Mouse (Mus musculus): ENCODE results near the gene Hdac9. TPM values are rescaled to one million over a fixed set of nuclear protein-coding genes. Genes with fewer than 3 reads are reported as not detected.

Hdac9 gene
- total and polyA plus RNA-seq, 3 experiments, result 0.03 to 0.19 TPM; not detected in 1

GRCm38 (mm10) chr12:34787380-34787779, 129.5 kb downstream of the Hdac9 start:
- H3K4me1 ChIP-seq (ENCODE audit: control insufficient read depth in 1 of 2, insufficient read depth in 2 of 2, low read length in 2 of 2), result no peaks in the 10 kb centered on the region
- H3K27ac ChIP-seq (ENCODE audit: control insufficient read depth, low read depth, low read length), result no peak overlapping the region
- no peaks in the 10 kb centered on the region for H3K79me2 ChIP-seq (ENCODE audit: control insufficient read depth, insufficient read depth, low read length, poor library complexity)
- H3K4me3 ChIP-seq (ENCODE audit: control insufficient read depth in 1 of 2, insufficient read depth in 1 of 2, low read depth in 2 of 2, low read length in 2 of 2), result no peak overlapping the region
- H3K9me3 ChIP-seq (replicated peaks; ENCODE audit: insufficient read depth, low read length), result no peaks in the 10 kb centered on the region
- no peak for TF ChIP-seq ZNF384 (IDR thresholded peaks at IDR 0.05; ENCODE audit: low read depth, low read length)
- TF ChIP-seq E2F4 (IDR thresholded peaks at IDR 0.05; ENCODE audit: borderline replicate concordance, low read depth, low read length), result no peak
- no peak for TF ChIP-seq POLR2A (IDR thresholded peaks at IDR 0.05; ENCODE audit: control insufficient read depth in 1 of 2, insufficient read depth in 1 of 2, low read depth in 1 of 2, low read length in 2 of 2, poor library complexity in 1 of 2)
- TF ChIP-seq ELF1 (IDR thresholded peaks at IDR 0.05; ENCODE audit: low read depth, low read length), result no peak
- TF ChIP-seq TCF12 (IDR thresholded peaks at IDR 0.05; ENCODE audit: low read depth, low read length), result no peak
- TF ChIP-seq MEF2A (IDR thresholded peaks at IDR 0.05; ENCODE audit: extremely low read depth, insufficient replicate concordance, low read depth, low read length, poor library complexity, severe bottlenecking), result no peak
- TF ChIP-seq MXI1 (IDR thresholded peaks at IDR 0.05; ENCODE audit: low read depth, low read length), result no peak
- TF ChIP-seq MYB (IDR thresholded peaks at IDR 0.05; ENCODE audit: low read depth, low read length), result no peak
- TF ChIP-seq EP300 (IDR thresholded peaks at IDR 0.05; ENCODE audit: low read depth in 1 of 2, low read length in 2 of 2), result no peak
- TF ChIP-seq BHLHE40 (IDR thresholded peaks at IDR 0.05; ENCODE audit: borderline replicate concordance, low read depth, low read length), result no peak
- TF ChIP-seq SIN3A (IDR thresholded peaks at IDR 0.05; ENCODE audit: low read length), result no peak
- TF ChIP-seq MAX (IDR thresholded peaks at IDR 0.05; ENCODE audit: low read length), result no peak
- peaks cover 0 to 3% of the 10 kb centered on the region in 2 experiments; a peak in 1 of 4 replicates for H3K27me3 ChIP-seq (ENCODE audit: control insufficient read depth in 1 of 2, insufficient read depth in 2 of 2, low read length in 2 of 2)
- no peak overlapping the region for H3K9ac ChIP-seq (ENCODE audit: control insufficient read depth, low read depth, low read length, poor library complexity, severe bottlenecking)
- no peak for DNase-seq (ENCODE audit: low read depth, low spot score)
- no peaks in the 10 kb centered on the region for H3K36me3 ChIP-seq (ENCODE audit: control insufficient read depth in 1 of 2, insufficient read depth in 2 of 2, low read length in 2 of 2)

DNA sequence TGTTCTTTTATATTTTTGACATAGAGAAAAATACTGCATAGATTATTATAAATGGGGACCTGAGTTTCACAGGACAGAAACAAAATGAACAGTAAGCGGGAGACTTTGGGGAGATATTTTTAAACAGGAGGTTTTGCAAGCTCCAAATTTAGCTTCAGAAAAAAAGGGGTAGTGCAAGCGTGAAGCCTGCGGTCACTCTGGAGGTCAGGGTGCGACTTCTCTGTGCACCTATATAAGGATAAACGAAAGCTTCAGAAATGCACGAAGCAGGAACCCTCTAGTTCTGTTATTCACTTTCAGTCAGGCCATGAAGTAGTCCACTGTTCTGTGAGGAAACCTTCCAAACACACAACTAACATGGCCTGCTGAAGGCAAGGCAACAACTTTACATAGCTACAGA, 133.3 kb downstream of the Hdac9 start:
- no peak for DNase-seq (ENCODE audit: low read depth, low spot score)
- H3K4me1 ChIP-seq (ENCODE audit: control insufficient read depth in 1 of 2, insufficient read depth in 2 of 2, low read length in 2 of 2), result no peaks in the 10 kb centered on the region
- H3K9ac ChIP-seq (ENCODE audit: control insufficient read depth, low read depth, low read length, poor library complexity, severe bottlenecking), result no peak overlapping the region
- H3K79me2 ChIP-seq (ENCODE audit: control insufficient read depth, insufficient read depth, low read length, poor library complexity), result no peaks in the 10 kb centered on the region
- no peak overlapping the region for H3K4me3 ChIP-seq (ENCODE audit: control insufficient read depth in 1 of 2, insufficient read depth in 1 of 2, low read depth in 2 of 2, low read length in 2 of 2)
- TF ChIP-seq CTCF (IDR thresholded peaks at IDR 0.05 in 2 of 3, conservative IDR thresholded peaks at IDR 0.05 in 1 of 3; ENCODE audit: control insufficient read depth in 1 of 3, insufficient read depth in 1 of 3, low read depth in 2 of 3, low read length in 3 of 3, poor library complexity in 1 of 3, severe bottlenecking in 1 of 3) (no peak), NRF1 (IDR thresholded peaks at IDR 0.05; ENCODE audit: insufficient read depth, low read depth, low read length, poor library complexity, severe bottlenecking) (no peak), MEF2A (IDR thresholded peaks at IDR 0.05; ENCODE audit: extremely low read depth, insufficient replicate concordance, low read depth, low read length, poor library complexity, severe bottlenecking) (no peak), CHD1 (IDR thresholded peaks at IDR 0.05; ENCODE audit: low read depth, low read length) (no peak), NELFE (IDR thresholded peaks at IDR 0.05; ENCODE audit: low read depth, low read length) (no peak), UBTF (IDR thresholded peaks at IDR 0.05; ENCODE audit: borderline replicate concordance, insufficient read depth, low read depth, low read length) (no peak)
- no peaks in the 10 kb centered on the region for H3K9me3 ChIP-seq (replicated peaks; ENCODE audit: insufficient read depth, low read length)
- H3K36me3 ChIP-seq (ENCODE audit: control insufficient read depth in 1 of 2, insufficient read depth in 2 of 2, low read length in 2 of 2), result no peaks in the 10 kb centered on the region
- H3K27ac ChIP-seq (ENCODE audit: control insufficient read depth, low read depth, low read length), result no peak overlapping the region
- H3K27me3 ChIP-seq (ENCODE audit: control insufficient read depth in 1 of 2, insufficient read depth in 2 of 2, low read length in 2 of 2), result peaks cover 0 to 3% of the 10 kb centered on the region in 2 experiments; a peak in 1 of 4 replicates
